Mouse (Mus musculus) heart, embryonic 10.5 days (tissue): ENCODE results near the gene Idh3b. TPM values are rescaled to one million over a fixed set of nuclear protein-coding genes. Genes with fewer than 3 reads are reported as not detected.

Source experiments
- DNase-seq: peaks from one replicate; pipeline ENCODE4 v3.0.0-alpha.2; 2017; ENCODE audit warnings: low spot score
- H3K27ac ChIP-seq: fragments of 300-500 bp; sonication (generic); 2 replicates; pipeline ENCODE4 v1.5.1; 2016; ENCODE audit warnings: mild to moderate bottlenecking
- H3K27me3 ChIP-seq: fragments of 300-500 bp; sonication (generic); 2 replicates; pipeline ENCODE4 v1.6.1; 2016; ENCODE audit warnings: mild to moderate bottlenecking; ENCODE audit not compliant: poor library complexity, insufficient read depth, severe bottlenecking
- H3K36me3 ChIP-seq: fragments of 300-500 bp; sonication (generic); 2 replicates; pipeline ENCODE4 v1.6.1; 2016; ENCODE audit warnings: mild to moderate bottlenecking, moderate library complexity
- H3K4me1 ChIP-seq: fragments of 300-500 bp; sonication (generic); 2 replicates; pipeline ENCODE4 v1.6.1; 2016; ENCODE audit warnings: mild to moderate bottlenecking
- H3K4me3 ChIP-seq: fragments of 300-500 bp; sonication (generic); 2 replicates; pipeline ENCODE4 v1.5.1; 2016; ENCODE audit warnings: mild to moderate bottlenecking, moderate library complexity
- H3K9me3 ChIP-seq: fragments of 300-500 bp; sonication (generic); 2 replicates; pipeline ENCODE4 v1.6.1; 2016; ENCODE audit warnings: mild to moderate bottlenecking, moderate library complexity
- WGBS: fragments of 180-500 bp; shearing (Covaris S2); methylation state at CpG from one replicate; pipeline ENCODE4 v1.1.7; 2016; 5-methylcytosine and 5-hydroxymethylcytosine counted together
- polyA plus RNA-seq: library from polyadenylated mRNA; unstranded; fragments of >200 nt; fragmentation: Nextera tagmentation; extraction: Ambion mirVana; gene quantifications from 2 replicates; pipeline ENCODE4 v1.2.1, GENCODE M21; 2016

Idh3b gene
- polyA plus RNA-seq, 1 experiment from 2014 or later, result 198 TPM

GRCm38 (mm10) chr2:130256762-130257161, 27.6 kb downstream of the Idh3b start:
- Histone ChIP-seq H3K4me3 (no peak overlapping the region), H3K27me3 (no peaks in the 10 kb centered on the region), H3K36me3 (no peaks in the 10 kb centered on the region), H3K4me1 (no peaks in the 10 kb centered on the region), H3K9me3 (no peaks in the 10 kb centered on the region), H3K27ac (no peak overlapping the region)
- 61% methylated on average over 4 of the region's 4 CpGs for whole genome bisulfite sequencing
- no peak for DNase-seq

DNA sequence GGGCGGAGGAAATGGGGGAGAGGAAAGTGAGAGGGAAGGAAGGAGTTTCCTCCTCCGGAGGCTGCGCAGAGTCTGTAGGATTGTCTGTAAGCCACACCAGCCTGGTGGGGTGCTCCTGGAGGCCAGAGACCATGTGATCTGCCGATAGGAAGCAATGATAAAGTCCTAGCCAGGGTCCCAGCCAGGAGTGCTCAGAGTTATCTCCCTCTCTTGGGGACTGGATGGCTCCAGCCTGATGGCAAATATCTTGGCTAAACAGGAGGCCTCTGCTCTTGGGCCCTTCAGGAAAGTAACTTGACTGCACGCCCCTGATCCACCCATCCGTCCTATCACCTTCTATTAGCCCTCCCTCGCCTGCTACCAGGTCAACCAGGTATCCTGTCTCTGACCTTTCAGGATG, 36.1 kb downstream of the Idh3b start:
- DNase-seq, result no peak
- Histone ChIP-seq H3K27me3 (no peaks in the 10 kb centered on the region), H3K9me3 (no peaks in the 10 kb centered on the region), H3K36me3 (no peaks in the 10 kb centered on the region), H3K27ac (no peak overlapping the region), H3K4me3 (no peak overlapping the region), H3K4me1 (no peaks in the 10 kb centered on the region)
- 56% methylated on average over 7 of the region's 7 CpGs for WGBS

- Histone ChIP-seq H3K27ac (no peak overlapping the region), H3K27me3 (no peaks in the 10 kb centered on the region), H3K36me3 (no peaks in the 10 kb centered on the region), H3K9me3 (no peaks in the 10 kb centered on the region), H3K4me1 (no peaks in the 10 kb centered on the region), H3K4me3 (no peak overlapping the region)
- 44% methylated on average over 9 of the region's 9 CpGs for WGBS
- no peak for DNase-seq
Observed at GRCm38 (mm10) chr2:130246912-130247311, 37.4 kb downstream of the Idh3b start.

Other genes with a start within 250 kb of the Idh3b start
- gene Tgm6, start 172.1 kb downstream of the Idh3b start, polyA plus RNA-seq, result not detected in 2 replicates
- 589 and 704 TPM in 2 replicates for gene Snrpb, start 105.1 kb downstream of the Idh3b start, polyA plus RNA-seq
- not detected in 2 replicates for gene Tmc2, start 89.4 kb downstream of the Idh3b start, polyA plus RNA-seq
- 258 and 379 TPM in 2 replicates for gene Nop56, start 10.1 kb downstream of the Idh3b start, polyA plus RNA-seq
- gene Ebf4, start 10.6 kb upstream of the Idh3b start, polyA plus RNA-seq, result 0.42 and 1.1 TPM in 2 replicates
- 36.2 and 57.6 TPM in 2 replicates for gene Cpxm1, start 113.0 kb upstream of the Idh3b start, polyA plus RNA-seq
- not detected in 2 replicates for gene Gm28372, start 120.7 kb upstream of the Idh3b start, polyA plus RNA-seq
- gene 1700020A23Rik, start 120.7 kb upstream of the Idh3b start, polyA plus RNA-seq, result 0.28 TPM in 1 of 2 replicates, not detected in the other
- not detected in 2 replicates for gene Tmem239, start 121.9 kb upstream of the Idh3b start, polyA plus RNA-seq
- gene Vps16, start 139.8 kb upstream of the Idh3b start, polyA plus RNA-seq, result 84.5 and 91.1 TPM in 2 replicates
- gene Pced1a, start 140.2 kb upstream of the Idh3b start, polyA plus RNA-seq, result 8.2 and 13.6 TPM in 2 replicates
- gene Ptpra, start 165.7 kb upstream of the Idh3b start, polyA plus RNA-seq, result 73.3 and 85.5 TPM in 2 replicates